Mouse (Mus musculus) kidney, adult 10 weeks (tissue): ENCODE data around the gene Rph3al. TPM values are rescaled to one million over a fixed set of nuclear protein-coding genes. Genes with fewer than 3 reads are reported as not detected.

Experiments
- polyA plus RNA-seq: library from polyadenylated mRNA; stranded (reverse); fragments of 350-450 nt; fragmentation: Illumina TruSeq; extraction: RNeasy Lipid Tissue Mini Kit (QIAGEN cat#74804); gene quantifications from one replicate; pipeline ENCODE4 v1.2.3, GENCODE M21; 2014; ENCODE audit warnings: low read depth, low replicate concordance

The Rph3al gene
- 2.3 TPM for polyA plus RNA-seq

GRCm38 (mm10) chr11:75938379-75938906 lies at the start of gene Rph3al:
TSS of gene Rph3al (minus strand) at chr11:75938429.

GRCm38 (mm10) chr11:75796029-75796445 lies 142.2 kb downstream of the Rph3al start, which contains the start of gene Doc2b:
TSS of gene Doc2b (minus strand) at chr11:75796049.

Other genes with a start within 250 kb of the Rph3al start
- gene Ywhae, start 205.6 kb downstream of the Rph3al start, polyA plus RNA-seq: 1,397 TPM
- 0.12 TPM for gene Doc2b, start 142.4 kb downstream of the Rph3al start, polyA plus RNA-seq
- gene 1700016K19Rik, start 61.5 kb upstream of the Rph3al start, polyA plus RNA-seq: not detected
- gene Rflnb, start 89.4 kb upstream of the Rph3al start, polyA plus RNA-seq: 21.2 TPM
- 61.5 TPM for gene Vps53, start 241.2 kb upstream of the Rph3al start, polyA plus RNA-seq
- gene Fam57a, start 241.2 kb upstream of the Rph3al start, polyA plus RNA-seq: 3.7 TPM